Mouse (Mus musculus) heart, adult 2 months (tissue): ENCODE results near the gene Eefsec.

Experiments
- CTCF ChIP-seq: fragments of 200-600 bp; IDR thresholded peaks from 2 replicates; pipeline ENCODE4 v1.8.1; 2022; ENCODE audit warnings: antibody characterized with exemption, mild to moderate bottlenecking, moderate library complexity
- EP300 ChIP-seq: fragments of 200-500 bp; IDR thresholded peaks from 2 replicates; pipeline ENCODE4 v1.6.1; 2011; ENCODE audit warnings: low read depth, low read length, control low read depth; ENCODE audit not compliant: insufficient read depth
- POLR2A ChIP-seq: fragments of 200-500 bp; IDR thresholded peaks from 2 replicates; pipeline ENCODE4 v1.6.1; 2011; ENCODE audit warnings: mild to moderate bottlenecking, low read depth, low read length, control low read depth; ENCODE audit not compliant: insufficient read depth

GRCm38 (mm10) chr6:88216199-88216598 is 230.1 kb downstream of the Eefsec start:
- TF ChIP-seq CTCF (no peak), EP300 (no peak), POLR2A (no peak)
